Mouse (Mus musculus) liver, postnatal 0 days (tissue): ENCODE data around the gene Bscl2. TPM values are rescaled to one million over a fixed set of nuclear protein-coding genes. Genes with fewer than 3 reads are reported as not detected.

Source experiments
- ATAC-seq: fragments of 200-750 bp; cut with Nextera tagmentation; 2 replicates; pipeline ENCODE4 v1.8.0; 2017; ENCODE audit warnings: mild to moderate bottlenecking, moderate library complexity
- DNase-seq: peaks from one replicate; pipeline ENCODE4 v3.0.0-alpha.2; 2016
- H3K27ac ChIP-seq: fragments of 300-500 bp; sonication (generic); 2 replicates; pipeline ENCODE4 v1.5.1; 2014; ENCODE audit warnings: antibody characterized with exemption, moderate library complexity, mild to moderate bottlenecking, low read depth
- H3K27me3 ChIP-seq: fragments of 300-500 bp; sonication (generic); 2 replicates; pipeline ENCODE4 v1.6.1; 2014; ENCODE audit warnings: low read length, control low read depth, mixed read lengths; ENCODE audit not compliant: insufficient read depth
- H3K36me3 ChIP-seq: fragments of 300-500 bp; sonication (generic); replicated peaks from 2 replicates; pipeline ENCODE4 v1.6.1; 2014; ENCODE audit warnings: mild to moderate bottlenecking, control low read depth, low read length, moderate library complexity, mixed read lengths; ENCODE audit not compliant: insufficient read depth
- H3K4me1 ChIP-seq: fragments of 300-500 bp; sonication (generic); 2 replicates; pipeline ENCODE4 v1.6.1; 2014; ENCODE audit warnings: antibody characterized with exemption, mild to moderate bottlenecking, control low read depth; ENCODE audit not compliant: insufficient read depth
- H3K4me2 ChIP-seq: fragments of 300-500 bp; sonication (generic); 2 replicates; pipeline ENCODE4 v1.6.1; 2014; ENCODE audit warnings: low read depth, mild to moderate bottlenecking, low read length, moderate library complexity, mixed read lengths
- H3K4me3 ChIP-seq: fragments of 300-500 bp; sonication (generic); 2 replicates; pipeline ENCODE4 v1.5.1; 2014; ENCODE audit warnings: low read depth, low read length
- H3K9ac ChIP-seq: fragments of 300-500 bp; sonication (generic); replicated peaks from 2 replicates; pipeline ENCODE4 v1.6.1; 2014; ENCODE audit warnings: mild to moderate bottlenecking, moderate library complexity
- H3K9me3 ChIP-seq: fragments of 300-500 bp; sonication (generic); 2 replicates; pipeline ENCODE4 v1.6.1; 2016; ENCODE audit warnings: mild to moderate bottlenecking, control low read depth, low read length, mixed read lengths
- CTCF ChIP-seq: sonication (generic); IDR thresholded peaks from 2 replicates; pipeline ENCODE4 v1.5.1; 2016; ENCODE audit warnings: antibody characterized with exemption, low read depth
- EP300 ChIP-seq: IDR thresholded peaks from 2 replicates; pipeline ENCODE4 v1.6.1; 2016; ENCODE audit warnings: antibody characterized with exemption, low read depth, mild to moderate bottlenecking
- WGBS: fragments of 180-500 bp; shearing (Covaris S2); extraction: QIAGEN DNeasy Blood & Tissue Kit; methylation state at CpG from one replicate; pipeline ENCODE4 v1.1.7; 2014; ENCODE audit not compliant: insufficient replicate concordance; 5-methylcytosine and 5-hydroxymethylcytosine counted together
- polyA plus RNA-seq: library from polyadenylated mRNA; unstranded; fragments of >200 nt; fragmentation: Nextera tagmentation; extraction: Ambion mirVana; gene quantifications from 2 replicates; pipeline ENCODE4 v1.2.1, GENCODE M21; 2015

The Bscl2 gene
- polyA plus RNA-seq, 1 experiment from 2014 or later: 32.7 TPM

DNA sequence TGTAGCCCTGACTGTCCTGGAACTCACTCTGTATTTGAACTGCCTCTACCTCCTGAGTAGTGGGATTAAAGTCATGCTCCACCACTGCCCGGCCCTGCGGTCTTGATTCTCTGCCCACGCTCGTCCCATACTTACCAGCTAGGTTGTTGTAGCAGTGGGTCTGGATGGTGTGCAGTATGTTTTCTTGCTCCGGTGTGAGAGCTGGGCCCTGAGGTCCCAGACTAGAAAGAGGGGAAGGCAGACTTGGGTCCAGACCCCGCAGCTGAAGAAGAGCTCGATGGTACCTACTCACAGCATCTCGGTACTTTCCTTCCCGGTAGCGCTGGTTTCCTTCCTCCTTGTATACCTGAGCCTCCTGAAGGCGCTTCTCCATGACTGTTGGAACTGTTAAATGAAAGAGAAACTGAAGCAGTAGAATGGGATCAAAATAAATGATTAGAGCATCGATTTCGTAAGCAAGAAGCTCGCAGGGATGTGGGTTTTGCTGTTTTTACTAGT is 18.9 kb upstream of the Bscl2 start:
- Histone ChIP-seq H3K9ac (peak overlapping the region; percentile 94), H3K4me3 (peak overlapping the region; percentile 98), H3K4me2 (peak overlapping the region; percentile 87), H3K9me3 (no peaks in the 10 kb centered on the region), H3K36me3 (peaks cover 29% of the 10 kb centered on the region), H3K27me3 (no peaks in the 10 kb centered on the region), H3K4me1 (peaks cover 22% of the 10 kb centered on the region), H3K27ac (peak overlapping the region; percentile 99)
- DNase-seq (no peak), ATAC-seq (no peak)
- TF ChIP-seq CTCF (no peak), EP300 (no peak)
- WGBS: 15% methylated on average over 14 of the region's 14 CpGs

DNA sequence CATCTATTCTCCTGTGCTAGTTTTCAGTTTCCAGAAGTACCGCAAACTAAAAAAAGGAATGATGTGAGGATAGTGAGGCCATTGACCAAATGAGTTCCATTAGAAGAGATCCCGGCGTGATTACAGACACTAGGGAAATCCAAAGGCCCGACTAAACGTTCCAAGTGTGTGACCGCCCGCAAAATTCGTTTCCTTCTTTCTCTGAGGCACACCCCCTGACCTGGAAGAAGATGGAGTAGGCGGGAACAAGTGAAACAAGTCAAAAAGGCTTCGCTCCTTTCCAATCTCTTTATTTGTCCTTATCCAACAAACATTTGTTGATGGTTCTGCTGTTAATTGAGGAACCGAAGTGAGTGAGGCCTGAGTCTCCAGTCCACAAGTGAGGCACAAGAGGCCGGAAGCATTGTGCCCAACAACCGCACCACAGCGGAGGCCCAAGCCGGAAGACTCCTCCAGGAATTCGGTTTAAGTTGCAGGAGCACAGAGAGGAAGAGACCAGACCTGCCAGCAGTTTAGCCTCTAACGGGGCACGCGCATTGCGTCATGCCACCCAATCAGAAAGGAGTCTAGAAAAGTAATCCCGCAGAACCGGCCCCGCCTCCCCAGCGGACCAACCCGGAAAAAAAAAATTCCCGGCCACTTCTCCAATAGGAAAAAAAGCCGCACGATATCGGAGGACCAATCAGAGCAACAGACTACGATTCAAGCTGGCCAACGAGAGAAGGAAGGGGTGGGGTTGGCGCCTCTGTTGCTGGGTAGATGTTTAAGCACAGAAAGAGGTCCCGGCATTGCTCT is 18.3 kb upstream of the Bscl2 start, which contains the start of gene Ttc9c:
Gene Ttc9c, minus strand, starts transcription at position 533 of the 795 bp plus-strand sequence.
- ATAC-seq (peak; percentile 83), DNase-seq (peak; percentile 95)
- Histone ChIP-seq H3K27ac (peak within 1 kb of the TSS; percentile 99), H3K9me3 (no peaks in the 10 kb centered on the region), H3K9ac (peak within 1 kb of the TSS; percentile 94), H3K4me2 (peak within 1 kb of the TSS; percentile 87), H3K4me1 (peaks cover 22% of the 10 kb centered on the region), H3K27me3 (no peaks in the 10 kb centered on the region), H3K4me3 (peak within 1 kb of the TSS; percentile 98), H3K36me3 (peaks cover 29% of the 10 kb centered on the region)
- under 1% methylated on average over 33 of the region's 33 CpGs for WGBS
- TF ChIP-seq CTCF (no peak), EP300 (no peak; the same call in 1 of the 2 replicates)

DNA sequence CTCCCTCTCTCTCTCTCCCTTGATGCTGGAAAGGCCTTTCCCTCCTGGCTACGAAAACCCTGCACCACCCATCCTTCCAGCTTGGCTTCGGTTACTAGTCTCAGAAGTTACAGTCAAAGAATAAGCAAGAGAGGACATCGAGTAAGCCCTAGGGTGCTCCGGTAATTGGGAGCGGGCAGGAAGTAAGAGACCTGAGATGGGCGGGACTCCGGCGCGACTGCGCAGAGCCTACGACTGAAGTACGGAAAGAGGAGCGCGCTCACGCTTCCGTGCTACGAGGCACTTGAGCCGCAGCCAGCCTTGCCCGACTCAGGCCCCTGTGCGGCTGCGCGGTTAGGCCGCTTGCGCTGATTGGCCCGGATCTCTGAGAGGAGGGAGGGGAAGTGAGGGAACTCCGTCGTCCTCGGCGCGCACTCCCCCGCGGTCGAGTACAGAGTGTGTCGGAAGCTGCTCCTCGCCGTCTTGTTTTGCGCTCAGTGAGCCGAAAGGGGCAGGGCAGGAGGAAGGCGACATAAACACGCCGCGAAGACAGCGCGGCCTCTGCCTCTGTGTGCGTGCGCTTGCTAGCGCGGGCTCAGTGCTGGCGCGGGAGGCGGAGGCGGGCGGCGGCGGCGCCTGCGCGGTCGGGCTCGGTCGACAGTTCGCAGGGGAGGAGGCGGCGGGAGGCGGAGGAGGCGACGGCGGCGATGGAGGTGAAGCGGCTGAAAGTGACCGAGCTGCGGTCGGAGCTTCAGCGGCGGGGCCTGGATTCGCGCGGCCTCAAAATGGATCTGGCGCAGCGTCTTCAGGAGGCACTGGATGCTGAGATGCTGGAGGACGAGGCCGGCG is 17.5 kb upstream of the Bscl2 start, which contains the start of gene Hnrnpul2:
Gene Hnrnpul2, plus strand, starts transcription at position 415 of the 828 bp plus-strand sequence.
- H3K4me3 ChIP-seq: peak within 1 kb of the TSS; percentile 98
- ATAC-seq (peak; percentile 92), DNase-seq (peak; percentile 97)
- peak within 1 kb of the TSS; percentile 87 for H3K4me2 ChIP-seq
- peak; percentile 8; the same call in 1 of the 2 replicates for TF ChIP-seq CTCF
- 0 out of 2 replicates have a peak, but pooled peaks have one; percentile 49 for TF ChIP-seq EP300
- peaks cover 22% of the 10 kb centered on the region for H3K4me1 ChIP-seq
- H3K9ac ChIP-seq: peak within 1 kb of the TSS; percentile 94
- under 1% methylated on average over 65 of the region's 83 CpGs for WGBS
- H3K27me3 ChIP-seq: no peaks in the 10 kb centered on the region
- no peaks in the 10 kb centered on the region for H3K9me3 ChIP-seq
- H3K36me3 ChIP-seq: peaks cover 30% of the 10 kb centered on the region
- H3K27ac ChIP-seq: peak within 1 kb of the TSS; percentile 99

DNA sequence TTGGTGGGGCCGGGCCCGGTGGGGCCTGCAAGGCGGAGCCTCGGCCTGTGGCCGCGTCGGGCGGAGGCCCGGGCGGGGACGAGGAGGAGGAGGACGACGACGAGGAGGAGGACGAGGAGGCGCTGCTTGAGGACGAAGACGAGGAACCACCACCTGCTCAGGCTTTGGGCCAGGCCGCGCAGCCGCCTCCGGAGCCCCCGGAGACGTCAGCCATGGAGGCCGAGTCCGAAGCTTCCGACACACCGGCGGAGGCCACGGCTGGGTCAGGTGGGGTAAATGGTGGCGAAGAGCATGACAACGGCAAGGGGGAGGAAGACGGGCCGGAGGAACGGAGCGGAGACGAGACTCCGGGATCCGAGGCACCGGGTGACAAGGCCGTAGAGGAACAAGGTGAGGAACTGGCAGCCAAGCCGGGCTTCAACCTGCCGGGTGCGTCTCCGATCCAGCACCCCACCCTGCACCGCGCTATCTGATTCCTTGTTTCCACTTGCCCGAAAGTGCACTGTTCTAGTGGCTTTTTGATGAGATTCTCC is 16.8 kb upstream of the Bscl2 start:
- peak overlapping the region; percentile 87 for H3K4me2 ChIP-seq
- no peaks in the 10 kb centered on the region for H3K9me3 ChIP-seq
- ATAC-seq (peak; percentile 18), DNase-seq (peak; percentile 67)
- under 1% methylated on average over 47 of the region's 48 CpGs for WGBS
- peak overlapping the region; percentile 99 for H3K27ac ChIP-seq
- peaks cover 22% of the 10 kb centered on the region for H3K4me1 ChIP-seq
- peak overlapping the region; percentile 98 for H3K4me3 ChIP-seq
- no peak for TF ChIP-seq CTCF
- no peak for TF ChIP-seq EP300
- H3K9ac ChIP-seq: peak overlapping the region; percentile 94
- H3K27me3 ChIP-seq: no peaks in the 10 kb centered on the region
- peaks cover 33% of the 10 kb centered on the region for H3K36me3 ChIP-seq

DNA sequence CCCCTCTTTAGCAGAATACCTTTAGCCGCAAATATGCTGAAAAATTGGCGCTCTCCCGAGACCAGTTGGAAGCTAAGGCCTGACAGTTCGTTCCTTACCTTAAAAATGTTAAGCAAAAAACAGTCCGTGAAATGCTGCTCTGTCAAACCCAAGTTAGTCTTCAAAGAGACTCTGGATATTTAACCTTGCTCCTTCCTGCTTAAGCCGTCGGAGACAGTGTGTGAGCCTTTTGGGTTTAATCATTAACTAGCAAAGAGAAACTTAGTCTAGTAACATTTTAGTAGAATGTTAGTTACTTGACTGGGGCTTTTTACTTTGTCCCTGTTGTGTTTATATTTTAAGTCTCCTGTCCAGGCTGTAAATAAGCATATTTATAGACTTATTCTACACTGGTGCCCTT is 16.1 kb upstream of the Bscl2 start:
- H3K27ac ChIP-seq: peak overlapping the region; percentile 99
- no peaks in the 10 kb centered on the region for H3K9me3 ChIP-seq
- no peak for DNase-seq
- H3K9ac ChIP-seq: peak overlapping the region; percentile 94
- 0% methylated on average over 7 of the region's 7 CpGs for WGBS
- H3K4me1 ChIP-seq: peaks cover 22% of the 10 kb centered on the region
- no peaks in the 10 kb centered on the region for H3K27me3 ChIP-seq
- no peak for ATAC-seq
- peaks cover 33% of the 10 kb centered on the region for H3K36me3 ChIP-seq
- no peak for TF ChIP-seq CTCF
- TF ChIP-seq EP300: no peak
- H3K4me2 ChIP-seq: peak overlapping the region; percentile 87
- H3K4me3 ChIP-seq: peak overlapping the region; percentile 98
